Mouse (Mus musculus): ENCODE results near the gene Prom1. TPM values are rescaled to one million over a fixed set of nuclear protein-coding genes. Genes with fewer than 3 reads are reported as not detected.

Gene Prom1
- total and polyA plus RNA-seq, 3 experiments = 0.57 to 10.0 (median 7.8) TPM

GRCm38 (mm10) chr5:44095697-44096096 lies 6.1 kb downstream of the Prom1 start:
- Histone ChIP-seq H3K27ac (no peak overlapping the region), H3K9ac (ENCODE audit: low read depth, low read length) (no peak overlapping the region), H3K36me3 (ENCODE audit: control insufficient read depth, insufficient read depth, low read length) (no peaks in the 10 kb centered on the region), H3K27me3 (ENCODE audit: control insufficient read depth, insufficient read depth, low read length) (peaks cover 1% of the 10 kb centered on the region), H3K79me2 (replicated peaks; ENCODE audit: control insufficient read depth, insufficient read depth, low read length) (no peaks in the 10 kb centered on the region), H3K4me3 (no peak overlapping the region), H3K4me1 (ENCODE audit: control insufficient read depth, insufficient read depth, low read length) (no peaks in the 10 kb centered on the region)
- DNase-seq = no peak
- TF ChIP-seq POLR2A (IDR thresholded peaks at IDR 0.05; ENCODE audit: insufficient read depth, low read depth, low read length) (no peak), CTCF (IDR thresholded peaks at IDR 0.05) (no peak), EP300 (IDR thresholded peaks at IDR 0.05; ENCODE audit: insufficient read depth, low read depth, low read length) (no peak)
- intact Hi-C loops (cut with DNase I) = no loop called here
- 82% methylated on average over 7 of the region's 7 CpGs for WGBS

GRCm38 (mm10) chr5:44087034-44087433 lies 14.8 kb downstream of the Prom1 start:
- 19% methylated on average over 5 of the region's 5 CpGs for WGBS
- intact Hi-C loops (cut with DNase I) = loop anchor here (5.0 kb wide), 1 partner anchor 35 kb away; no protein-coding TSS in a partner anchor
- H3K27me3 ChIP-seq (ENCODE audit: control insufficient read depth, insufficient read depth, low read length) = no peaks in the 10 kb centered on the region
- no peak overlapping the region for H3K9ac ChIP-seq (ENCODE audit: low read depth, low read length)
- TF ChIP-seq EP300 (IDR thresholded peaks at IDR 0.05; ENCODE audit: insufficient read depth, low read depth, low read length) (0 out of 2 replicates have a peak, but pooled peaks have one; percentile 33), POLR2A (IDR thresholded peaks at IDR 0.05; ENCODE audit: insufficient read depth, low read depth, low read length) (no peak), CTCF (IDR thresholded peaks at IDR 0.05) (peak; percentile 22; the same call in 1 of the 2 replicates)
- H3K36me3 ChIP-seq (ENCODE audit: control insufficient read depth, insufficient read depth, low read length) = no peaks in the 10 kb centered on the region
- peaks cover 4% of the 10 kb centered on the region; the same call in 1 of the 2 replicates for H3K4me1 ChIP-seq (ENCODE audit: control insufficient read depth, insufficient read depth, low read length)
- no peaks in the 10 kb centered on the region for H3K79me2 ChIP-seq (replicated peaks; ENCODE audit: control insufficient read depth, insufficient read depth, low read length)
- H3K4me3 ChIP-seq = no peak overlapping the region
- peak overlapping the region; percentile 45 for H3K27ac ChIP-seq
- peak; percentile 20 to 25 for DNase-seq

DNA sequence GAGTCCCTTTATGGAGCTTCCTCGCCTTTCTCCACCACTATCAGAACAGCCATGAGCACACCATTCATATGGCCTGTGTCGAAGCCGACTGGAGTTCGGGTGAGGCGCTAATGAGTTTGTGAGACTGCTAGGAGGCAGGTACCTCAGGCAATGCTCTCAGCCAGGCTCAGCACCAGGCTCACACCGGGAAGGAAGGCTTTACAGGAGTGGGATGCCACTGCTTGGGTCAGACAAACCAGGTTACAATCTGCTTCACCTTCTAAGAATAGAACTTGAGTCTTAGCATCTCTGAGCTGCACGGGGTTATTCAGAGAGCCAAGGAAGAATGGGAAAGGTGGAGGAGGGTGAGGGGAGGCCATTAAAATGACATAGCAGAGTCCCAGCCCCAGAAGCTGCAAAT lies 16.0 kb downstream of the Prom1 start:
- Histone ChIP-seq H3K79me2 (replicated peaks; ENCODE audit: control insufficient read depth, insufficient read depth, low read length) (no peaks in the 10 kb centered on the region), H3K27ac (no peak overlapping the region), H3K4me1 (ENCODE audit: control insufficient read depth, insufficient read depth, low read length) (peaks cover 4% of the 10 kb centered on the region; the same call in 1 of the 2 replicates), H3K27me3 (ENCODE audit: control insufficient read depth, insufficient read depth, low read length) (no peaks in the 10 kb centered on the region), H3K9ac (ENCODE audit: low read depth, low read length) (no peak overlapping the region), H3K36me3 (ENCODE audit: control insufficient read depth, insufficient read depth, low read length) (no peaks in the 10 kb centered on the region), H3K4me3 (no peak overlapping the region)
- 73% methylated on average over 7 of the region's 7 CpGs for WGBS
- no peak for TF ChIP-seq EP300 (IDR thresholded peaks at IDR 0.05; ENCODE audit: insufficient read depth, low read depth, low read length)
- TF ChIP-seq CTCF (IDR thresholded peaks at IDR 0.05) = no peak
- no peak for TF ChIP-seq POLR2A (IDR thresholded peaks at IDR 0.05; ENCODE audit: insufficient read depth, low read depth, low read length)
- no peak for DNase-seq
- intact Hi-C loops (cut with DNase I) = loop anchor here (5.0 kb wide), 1 partner anchor 34 kb away; no protein-coding TSS in a partner anchor

DNA sequence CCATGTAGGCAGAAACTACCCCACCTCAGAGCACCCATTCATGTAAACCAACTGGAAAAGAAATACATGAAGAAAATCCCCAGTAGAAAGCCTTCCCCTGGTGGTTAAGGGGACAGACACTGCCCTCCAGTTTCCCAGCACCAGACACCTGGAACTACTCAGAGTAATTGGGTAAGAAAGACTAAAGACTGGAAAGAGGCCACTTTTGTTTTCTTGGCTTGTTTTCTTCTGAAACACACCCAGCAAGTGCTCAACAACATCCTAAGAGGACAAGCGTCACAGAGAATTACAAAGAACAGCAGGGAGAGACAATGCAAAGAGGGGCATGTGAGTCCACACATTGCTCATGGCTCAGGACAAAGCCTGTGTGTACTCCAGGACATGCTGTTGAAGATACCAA lies 20.7 kb downstream of the Prom1 start:
- no peak overlapping the region for H3K9ac ChIP-seq (ENCODE audit: low read depth, low read length)
- intact Hi-C loops (cut with DNase I) = no loop called here
- TF ChIP-seq CTCF (IDR thresholded peaks at IDR 0.05) (peak; percentile 45), POLR2A (IDR thresholded peaks at IDR 0.05; ENCODE audit: insufficient read depth, low read depth, low read length) (no peak)
- no peaks in the 10 kb centered on the region for H3K4me1 ChIP-seq (ENCODE audit: control insufficient read depth, insufficient read depth, low read length)
- H3K79me2 ChIP-seq (replicated peaks; ENCODE audit: control insufficient read depth, insufficient read depth, low read length) = no peaks in the 10 kb centered on the region
- no peak overlapping the region for H3K4me3 ChIP-seq
- H3K27me3 ChIP-seq (ENCODE audit: control insufficient read depth, insufficient read depth, low read length) = no peaks in the 10 kb centered on the region
- WGBS = 42% methylated on average over 1 of the region's 1 CpGs
- H3K27ac ChIP-seq = peak overlapping the region; percentile 63
- no peaks in the 10 kb centered on the region for H3K36me3 ChIP-seq (ENCODE audit: control insufficient read depth, insufficient read depth, low read length)
- no peak for DNase-seq

GRCm38 (mm10) chr5:44080276-44081054 lies 21.4 kb downstream of the Prom1 start:
- no peak for DNase-seq
- no peak overlapping the region for H3K9ac ChIP-seq (ENCODE audit: low read depth, low read length)
- no peaks in the 10 kb centered on the region for H3K36me3 ChIP-seq (ENCODE audit: control insufficient read depth, insufficient read depth, low read length)
- WGBS = 84% methylated on average over 8 of the region's 8 CpGs
- no peak overlapping the region for H3K4me3 ChIP-seq
- no peaks in the 10 kb centered on the region for H3K27me3 ChIP-seq (ENCODE audit: control insufficient read depth, insufficient read depth, low read length)
- peak overlapping the region; percentile 63 for H3K27ac ChIP-seq
- intact Hi-C loops (cut with DNase I) = no loop called here
- H3K79me2 ChIP-seq (replicated peaks; ENCODE audit: control insufficient read depth, insufficient read depth, low read length) = no peaks in the 10 kb centered on the region
- TF ChIP-seq CTCF (IDR thresholded peaks at IDR 0.05) (no peak), EP300 (IDR thresholded peaks at IDR 0.05; ENCODE audit: insufficient read depth, low read depth, low read length) (no peak), POLR2A (IDR thresholded peaks at IDR 0.05; ENCODE audit: insufficient read depth, low read depth, low read length) (no peak)
- no peaks in the 10 kb centered on the region for H3K4me1 ChIP-seq (ENCODE audit: control insufficient read depth, insufficient read depth, low read length)

GRCm38 (mm10) chr5:44075432-44075831 lies 26.4 kb downstream of the Prom1 start:
- WGBS = 93% methylated on average over 1 of the region's 1 CpGs
- Histone ChIP-seq H3K27me3 (ENCODE audit: control insufficient read depth, insufficient read depth, low read length) (no peaks in the 10 kb centered on the region), H3K27ac (no peak overlapping the region), H3K4me1 (ENCODE audit: control insufficient read depth, insufficient read depth, low read length) (no peaks in the 10 kb centered on the region), H3K9ac (ENCODE audit: low read depth, low read length) (no peak overlapping the region), H3K4me3 (no peak overlapping the region), H3K36me3 (ENCODE audit: control insufficient read depth, insufficient read depth, low read length) (no peaks in the 10 kb centered on the region), H3K79me2 (replicated peaks; ENCODE audit: control insufficient read depth, insufficient read depth, low read length) (no peaks in the 10 kb centered on the region)
- no peak for DNase-seq
- intact Hi-C loops (cut with DNase I) = no loop called here
- no peak for TF ChIP-seq CTCF (IDR thresholded peaks at IDR 0.05)
- TF ChIP-seq EP300 (IDR thresholded peaks at IDR 0.05; ENCODE audit: insufficient read depth, low read depth, low read length) = no peak
- TF ChIP-seq POLR2A (IDR thresholded peaks at IDR 0.05; ENCODE audit: insufficient read depth, low read depth, low read length) = no peak

All from heart, adult 2 months (tissue).